Mouse (Mus musculus) spleen, adult 2 months (tissue): ENCODE results near the gene Arpp21.

ENCODE experiments used
- CTCF ChIP-seq: fragments of 200-500 bp; IDR thresholded peaks from 2 replicates; pipeline ENCODE4 v1.5.1; 2011; ENCODE audit warnings: mild to moderate bottlenecking, inconsistent platforms; ENCODE audit not compliant: insufficient read depth, insufficient read length, insufficient replicate concordance; ENCODE audit errors: extremely low read depth
- POLR2A ChIP-seq: fragments of 200-500 bp; IDR thresholded peaks from 2 replicates; pipeline ENCODE4 v1.6.1; 2011; ENCODE audit warnings: low read depth, low read length, inconsistent platforms

- TF ChIP-seq CTCF (no peak), POLR2A (no peak)
Observed at GRCm38 (mm10) chr9:112032169-112032568, 203.6 kb downstream of the Arpp21 start.
